Mouse (Mus musculus): ENCODE data around the gene Trak1.

DNA sequence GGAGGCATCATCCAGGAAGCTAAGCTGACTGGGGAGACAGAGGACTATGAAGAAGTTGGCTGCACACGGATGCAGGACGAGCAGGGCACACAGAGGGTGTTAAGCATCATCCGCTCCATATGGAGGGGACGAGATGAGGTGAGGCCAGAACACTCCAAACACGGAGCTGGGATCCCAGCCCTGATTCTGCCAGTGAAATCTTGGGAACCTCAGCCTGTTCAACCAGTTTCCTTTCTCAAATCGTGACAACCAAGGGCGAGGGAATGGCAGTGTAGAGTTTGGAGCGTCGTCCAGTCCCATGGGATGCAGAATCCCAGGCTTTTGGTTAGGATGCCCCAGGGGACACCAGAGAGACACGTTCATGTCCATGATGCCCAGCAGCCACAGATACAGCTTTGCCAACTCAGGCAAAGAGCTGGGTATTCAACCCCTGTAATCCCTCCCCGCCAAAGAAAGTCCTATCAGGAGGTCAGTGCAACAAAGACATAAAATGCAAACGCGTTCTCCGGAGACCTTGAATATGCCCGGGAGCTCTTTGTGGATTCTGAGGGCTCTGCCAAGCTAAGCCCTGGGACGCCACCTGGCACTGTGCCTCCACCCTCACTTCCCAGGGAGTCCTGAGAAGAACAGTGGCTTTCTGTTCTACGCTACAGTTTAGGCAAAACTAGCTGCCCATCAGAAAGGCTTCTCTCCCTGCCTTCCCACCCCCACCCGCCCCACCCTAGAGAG is 69.0 kb downstream of the Trak1 start:
- TF ChIP-seq CTCF (IDR thresholded peaks at IDR 0.05; ENCODE audit: extremely low read depth, insufficient read depth, insufficient read length, insufficient replicate concordance) (no peak), POLR2A (IDR thresholded peaks at IDR 0.05; ENCODE audit: low read depth, low read length) (no peak)
